ENCODE assay signal across 8 mouse cellular contexts in the genomic region with DNA sequence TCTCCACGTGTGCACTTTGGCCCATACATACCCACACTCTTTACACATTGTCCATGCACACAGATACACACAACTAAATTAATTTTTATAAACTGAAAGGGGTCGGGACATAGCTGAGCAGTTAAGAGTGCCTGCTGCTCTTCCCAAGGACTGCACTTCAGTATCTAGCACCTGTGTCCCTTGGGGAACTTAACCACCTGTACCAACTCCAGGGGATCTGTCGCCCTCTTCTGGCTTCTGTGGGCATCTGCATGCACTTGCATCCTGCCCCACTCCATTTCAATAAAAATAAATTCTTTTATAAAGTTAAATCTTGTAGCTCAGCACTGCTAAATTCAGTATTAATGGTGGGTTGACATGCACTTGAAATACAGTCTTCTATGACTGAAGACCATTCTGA. TPM values are rescaled to one million over a fixed set of nuclear protein-coding genes. Genes with fewer than 3 reads are reported as not detected.
A peak's percentile ranks its signal among the peaks of the same experiment; 100 is the strongest.
DNase-seq lines count a peak whose midpoint lies in the region; ATAC-seq and TF ChIP-seq lines count a peak whose summit lies in the region.

No protein-coding gene starts in this region.

- no peaks in the 10 kb centered on the region for H3K9me3 ChIP-seq in midbrain, postnatal 0 days (ENCODE audit: low read length)
- no peaks in the 10 kb centered on the region for H3K9me3 ChIP-seq in midbrain, embryonic 13.5 days

- 38% methylated on average over 3 of the region's 3 CpGs for WGBS in midbrain, postnatal 0 days
- WGBS in midbrain, embryonic 13.5 days: 36% methylated on average over 3 of the region's 3 CpGs
- WGBS in lung, adult 2 months: 48% methylated on average over 3 of the region's 3 CpGs

- no peak overlapping the region for H3K4me3 ChIP-seq in midbrain, postnatal 0 days (ENCODE audit: low read depth, low read length)
- no peak overlapping the region for H3K4me3 ChIP-seq in midbrain, embryonic 13.5 days (replicated peaks)
- no peak overlapping the region for H3K4me3 ChIP-seq in lung, adult 2 months (replicated peaks; ENCODE audit: extremely low read depth, low read depth, low read length)

- ATAC-seq in midbrain, postnatal 0 days (ENCODE audit: low FRiP score): no peak
- no peak for ATAC-seq in midbrain, embryonic 13.5 days

- TF ChIP-seq CTCF in midbrain, postnatal 0 days (IDR thresholded peaks at IDR 0.05): peak; percentile 41
- TF ChIP-seq CTCF in lung, adult 2 months (IDR thresholded peaks at IDR 0.05; ENCODE audit: insufficient read depth, low read length): peak; percentile 74

- no peak overlapping the region for H3K9ac ChIP-seq in midbrain, postnatal 0 days (replicated peaks; ENCODE audit: low read length, poor library complexity, severe bottlenecking)
- no peak overlapping the region for H3K9ac ChIP-seq in midbrain, embryonic 13.5 days (replicated peaks)

- H3K4me1 ChIP-seq in midbrain, postnatal 0 days (ENCODE audit: insufficient read depth, low read length): no peaks in the 10 kb centered on the region
- no peaks in the 10 kb centered on the region for H3K4me1 ChIP-seq in midbrain, embryonic 13.5 days (replicated peaks)
- no peaks in the 10 kb centered on the region; the same call in 1 of the 2 replicates for H3K4me1 ChIP-seq in lung, adult 2 months (ENCODE audit: control insufficient read depth, insufficient read depth, low read length)

- no peaks in the 10 kb centered on the region for H3K36me3 ChIP-seq in midbrain, postnatal 0 days (ENCODE audit: insufficient read depth, low read length)
- no peaks in the 10 kb centered on the region for H3K36me3 ChIP-seq in midbrain, embryonic 13.5 days

- H3K4me2 ChIP-seq in midbrain, postnatal 0 days (ENCODE audit: low read depth, low read length, poor library complexity, severe bottlenecking): no peak overlapping the region
- H3K4me2 ChIP-seq in midbrain, embryonic 13.5 days (replicated peaks): no peak overlapping the region

- TF ChIP-seq POLR2A in lung, adult 2 months (IDR thresholded peaks at IDR 0.05; ENCODE audit: borderline replicate concordance, extremely low read depth, low read depth, low read length): no peak

- H3K27ac ChIP-seq in midbrain, postnatal 0 days (ENCODE audit: low read depth, low read length): no peak overlapping the region
- H3K27ac ChIP-seq in midbrain, embryonic 13.5 days: no peak overlapping the region

- H3K27me3 ChIP-seq in midbrain, postnatal 0 days (ENCODE audit: insufficient read depth, low read length): no peaks in the 10 kb centered on the region
- H3K27me3 ChIP-seq in midbrain, embryonic 13.5 days: no peaks in the 10 kb centered on the region

- DNase-seq in cerebellum, adult 18-20 months: peak; percentile 7 to 25
- DNase-seq in cerebellum, adult 8-10 months: no peak
- DNase-seq in midbrain, postnatal 0 days (ENCODE audit: low spot score): peak; percentile 2
- DNase-seq in lung, adult 2 months: peak; percentile 10
- peak; percentile 44 for DNase-seq in thymus, postnatal 14 days
- no peak for DNase-seq in kidney, adult 9 months
- no peak for DNase-seq in urinary bladder, postnatal 10 days (ENCODE audit: low spot score)

RNA-seq across cellular contexts. Expression of a gene that starts 54.6 kb away (rescaled TPM):
- 21.2 and 21.5 TPM in 2 replicates for total RNA-seq in midbrain, postnatal 0 days (2014; rRNA removed)
- polyA plus RNA-seq in midbrain, postnatal 0 days (2015; fragmentation: Nextera tagmentation; extraction: Ambion mirVana): 2.5 and 2.8 TPM in 2 replicates
- 3.4 and 4.4 TPM in 2 replicates for polyA plus RNA-seq in midbrain, embryonic 13.5 days (2015; fragmentation: Nextera tagmentation; extraction: Ambion mirVana)
- 14.6 and 19.2 TPM in 2 replicates for polyA plus RNA-seq in lung, adult 2 months (2012; rRNA removed)

Comparison
In these comparisons a context has a peak if more than half of its experiments do, and no peak if none do; other contexts are left out.
1. DNase-seq: peak in cerebellum, adult 18-20 months (2 of 2), midbrain, postnatal 0 days (single experiment), lung, adult 2 months (single experiment) and thymus, postnatal 14 days (single experiment); none in cerebellum, adult 8-10 months (single experiment), kidney, adult 9 months (single experiment) and urinary bladder, postnatal 10 days (single experiment).